Mouse (Mus musculus): ENCODE measurements around the gene Zzz3. TPM values are rescaled to one million over a fixed set of nuclear protein-coding genes. Genes with fewer than 3 reads are reported as not detected.

Gene Zzz3
- polyA plus RNA-seq, 1 experiment: 77.3 TPM

DNA sequence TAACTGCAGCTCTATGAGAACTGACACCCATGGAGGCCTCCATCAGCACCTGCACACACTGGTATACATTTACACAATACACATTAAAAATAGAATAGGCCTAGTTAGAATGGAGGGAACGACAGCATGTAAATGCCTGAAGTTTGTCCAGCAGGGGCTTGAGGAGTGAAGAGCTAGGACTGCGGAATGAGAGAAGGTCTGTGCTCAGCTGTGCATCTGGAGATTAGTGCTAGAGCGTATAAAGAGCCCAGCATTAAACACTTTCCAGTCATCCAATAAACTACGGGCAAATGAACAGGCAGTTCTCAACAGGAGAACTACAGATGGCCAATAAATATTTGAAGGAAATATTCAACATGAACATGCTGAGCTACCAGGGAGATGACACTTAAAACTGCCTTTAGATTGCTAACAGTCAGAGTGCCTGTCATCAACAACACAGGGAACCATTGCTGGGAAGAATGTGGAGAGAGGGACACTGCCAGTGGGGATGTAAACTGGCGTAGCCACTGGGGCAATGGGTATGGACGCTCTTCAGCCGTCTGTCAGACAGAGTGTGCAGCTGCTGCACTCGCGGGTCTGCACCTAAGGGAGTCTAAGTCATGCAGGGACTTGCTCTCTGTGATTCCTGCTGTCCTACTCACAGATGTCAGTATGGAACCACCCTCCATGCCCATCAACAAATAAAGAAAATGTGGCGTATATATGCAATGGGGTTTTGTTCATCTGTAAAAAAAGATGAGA lies 41.7 kb upstream of the Zzz3 start:
- Histone ChIP-seq H3K27ac (ENCODE audit: insufficient read depth, low read length) (no peak overlapping the region), H3K4me3 (ENCODE audit: insufficient read depth, low read length) (no peak overlapping the region), H3K4me1 (ENCODE audit: control insufficient read depth, insufficient read depth, low read length) (peaks cover 4% of the 10 kb centered on the region; the same call in 1 of the 2 replicates)
- no peak for TF ChIP-seq POLR2A (IDR thresholded peaks at IDR 0.05; ENCODE audit: low read depth, low read length)
- TF ChIP-seq CTCF (IDR thresholded peaks at IDR 0.05; ENCODE audit: borderline replicate concordance, insufficient read depth, low read length): no peak

- peaks cover 3% of the 10 kb centered on the region; the same call in 1 of the 2 replicates for H3K4me1 ChIP-seq (ENCODE audit: control insufficient read depth, insufficient read depth, low read length)
- no peak for TF ChIP-seq CTCF (IDR thresholded peaks at IDR 0.05; ENCODE audit: borderline replicate concordance, insufficient read depth, low read length)
- TF ChIP-seq POLR2A (IDR thresholded peaks at IDR 0.05; ENCODE audit: low read depth, low read length): no peak
- no peak overlapping the region for H3K27ac ChIP-seq (ENCODE audit: insufficient read depth, low read length)
- H3K4me3 ChIP-seq (ENCODE audit: insufficient read depth, low read length): no peak overlapping the region
Observed at GRCm38 (mm10) chr3:152355361-152355760, 39.9 kb upstream of the Zzz3 start.

DNA sequence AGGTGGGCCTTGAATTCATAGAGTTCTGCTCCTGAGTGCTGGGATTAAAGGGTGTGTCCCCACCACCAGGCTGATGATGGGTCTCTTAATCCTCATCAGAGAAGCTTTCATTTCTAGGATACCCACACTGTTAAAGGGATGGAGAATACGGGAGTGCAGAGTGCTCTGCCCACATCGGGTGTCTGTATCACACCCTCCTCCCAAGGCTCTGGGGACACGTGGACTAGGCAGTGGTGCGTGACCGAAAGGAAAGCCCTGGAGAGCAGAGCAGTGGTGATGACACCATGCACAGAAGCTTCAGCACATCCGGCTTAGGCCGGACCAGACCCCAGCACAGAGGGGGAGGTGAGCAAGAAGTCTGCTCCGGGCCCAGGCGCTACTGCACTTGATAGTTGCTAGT lies 38.5 kb upstream of the Zzz3 start:
- no peak overlapping the region for H3K4me3 ChIP-seq (ENCODE audit: insufficient read depth, low read length)
- no peak for TF ChIP-seq POLR2A (IDR thresholded peaks at IDR 0.05; ENCODE audit: low read depth, low read length)
- TF ChIP-seq CTCF (IDR thresholded peaks at IDR 0.05; ENCODE audit: borderline replicate concordance, insufficient read depth, low read length): no peak
- H3K4me1 ChIP-seq (ENCODE audit: control insufficient read depth, insufficient read depth, low read length): no peaks in the 10 kb centered on the region
- no peak overlapping the region for H3K27ac ChIP-seq (ENCODE audit: insufficient read depth, low read length)

GRCm38 (mm10) chr3:152359151-152359550 lies 36.1 kb upstream of the Zzz3 start:
- Histone ChIP-seq H3K4me3 (ENCODE audit: insufficient read depth, low read length) (no peak overlapping the region), H3K27ac (ENCODE audit: insufficient read depth, low read length) (no peak overlapping the region), H3K4me1 (ENCODE audit: control insufficient read depth, insufficient read depth, low read length) (no peaks in the 10 kb centered on the region)
- TF ChIP-seq POLR2A (IDR thresholded peaks at IDR 0.05; ENCODE audit: low read depth, low read length) (no peak), CTCF (IDR thresholded peaks at IDR 0.05; ENCODE audit: borderline replicate concordance, insufficient read depth, low read length) (no peak)

GRCm38 (mm10) chr3:152364181-152364580 lies 31.1 kb upstream of the Zzz3 start:
- Histone ChIP-seq H3K27ac (ENCODE audit: insufficient read depth, low read length) (no peak overlapping the region), H3K4me3 (ENCODE audit: insufficient read depth, low read length) (no peak overlapping the region), H3K4me1 (ENCODE audit: control insufficient read depth, insufficient read depth, low read length) (no peaks in the 10 kb centered on the region)
- TF ChIP-seq CTCF (IDR thresholded peaks at IDR 0.05; ENCODE audit: borderline replicate concordance, insufficient read depth, low read length) (no peak), POLR2A (IDR thresholded peaks at IDR 0.05; ENCODE audit: low read depth, low read length) (no peak)

DNA sequence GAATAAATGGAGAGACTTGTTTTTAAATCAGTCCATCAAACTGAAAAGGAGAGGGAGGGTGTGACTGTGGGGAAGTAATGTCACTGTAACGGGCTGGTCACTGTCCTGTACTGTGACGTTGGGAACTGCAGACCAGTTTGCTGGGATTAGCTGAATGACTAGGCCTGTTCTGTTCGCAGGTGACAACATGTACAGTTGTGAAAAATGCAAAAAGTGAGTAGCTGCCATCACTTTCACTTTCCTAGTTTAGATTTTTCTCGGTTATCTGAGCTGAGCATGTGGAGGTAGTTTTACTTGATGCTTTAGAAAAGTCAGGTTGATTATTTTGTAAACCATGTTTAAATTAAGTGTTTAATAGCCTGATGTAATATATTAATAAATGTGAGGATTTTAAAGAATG lies 19.2 kb upstream of the Zzz3 start:
- no peak overlapping the region for H3K4me3 ChIP-seq (ENCODE audit: insufficient read depth, low read length)
- TF ChIP-seq CTCF (IDR thresholded peaks at IDR 0.05; ENCODE audit: borderline replicate concordance, insufficient read depth, low read length) (no peak), POLR2A (IDR thresholded peaks at IDR 0.05; ENCODE audit: low read depth, low read length) (no peak)
- H3K27ac ChIP-seq (ENCODE audit: insufficient read depth, low read length): no peak overlapping the region
- 0 out of 2 replicates have a peak, but pooled peaks cover 1% of the 10 kb centered on the region for H3K4me1 ChIP-seq (ENCODE audit: control insufficient read depth, insufficient read depth, low read length)

DNA sequence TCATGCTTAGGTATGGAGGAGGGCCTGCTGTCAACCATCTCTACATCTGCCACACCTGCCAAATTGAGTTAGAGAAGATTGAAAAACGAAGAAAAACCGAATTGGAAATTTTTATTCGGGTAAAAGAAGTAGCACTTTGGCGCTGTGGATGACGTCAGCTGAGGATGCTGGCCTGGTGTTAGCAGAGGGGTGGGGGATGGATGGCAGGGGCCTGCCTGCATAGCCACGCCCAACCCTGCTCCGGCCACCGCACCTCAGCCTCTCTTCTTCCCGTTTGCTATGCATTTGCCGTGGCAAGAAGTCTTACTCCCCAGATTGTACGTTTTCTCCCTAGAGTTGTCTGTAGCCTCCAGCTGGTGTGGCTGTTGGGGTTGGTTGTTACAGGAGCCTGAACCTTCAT lies 11.2 kb upstream of the Zzz3 start:
- no peak overlapping the region for H3K27ac ChIP-seq (ENCODE audit: insufficient read depth, low read length)
- no peaks in the 10 kb centered on the region for H3K4me1 ChIP-seq (ENCODE audit: control insufficient read depth, insufficient read depth, low read length)
- no peak for TF ChIP-seq POLR2A (IDR thresholded peaks at IDR 0.05; ENCODE audit: low read depth, low read length)
- no peak for TF ChIP-seq CTCF (IDR thresholded peaks at IDR 0.05; ENCODE audit: borderline replicate concordance, insufficient read depth, low read length)
- H3K4me3 ChIP-seq (ENCODE audit: insufficient read depth, low read length): no peak overlapping the region

DNA sequence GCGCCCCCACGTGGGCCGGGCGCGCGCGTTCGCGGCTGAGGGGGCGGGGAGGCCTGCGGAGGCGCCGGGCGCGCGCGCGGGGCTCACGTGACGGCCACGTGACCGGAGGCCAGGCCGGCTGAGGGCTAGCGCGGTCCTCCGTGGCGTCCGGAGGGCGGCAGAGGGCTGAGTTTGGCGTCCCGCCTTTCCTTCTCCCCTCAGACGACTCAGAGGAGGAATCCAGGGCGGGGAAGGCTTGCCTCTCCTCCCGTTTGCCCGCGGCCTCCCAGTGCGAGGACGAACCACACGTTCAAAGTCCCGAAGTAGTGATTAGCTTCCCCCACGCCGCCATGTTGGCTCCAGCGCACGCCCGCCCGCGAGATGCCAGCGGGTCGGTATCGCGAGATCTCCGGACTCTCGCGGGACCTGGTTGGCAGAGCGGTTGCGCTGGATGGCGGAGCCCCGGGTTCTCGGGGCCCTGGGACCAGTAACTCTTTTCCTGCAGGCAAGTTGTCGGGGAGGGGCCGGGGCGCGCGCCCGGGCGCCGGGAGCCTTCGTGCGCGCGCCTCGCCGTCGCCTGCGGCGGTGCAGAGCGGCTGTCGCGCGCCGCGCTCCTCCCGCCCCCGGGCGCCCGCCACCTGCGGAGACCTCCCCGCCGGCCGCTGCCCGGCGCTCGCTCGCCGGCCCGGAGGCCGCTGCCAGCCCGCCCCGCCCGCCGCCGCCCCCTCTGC lies 1.2 kb downstream of the Zzz3 start:
- TF ChIP-seq CTCF (IDR thresholded peaks at IDR 0.05; ENCODE audit: borderline replicate concordance, insufficient read depth, low read length) (no peak), POLR2A (IDR thresholded peaks at IDR 0.05; ENCODE audit: low read depth, low read length) (peak; percentile 85)
- Histone ChIP-seq H3K27ac (ENCODE audit: insufficient read depth, low read length) (peak overlapping the region; percentile 97), H3K4me1 (ENCODE audit: control insufficient read depth, insufficient read depth, low read length) (0 out of 2 replicates have a peak, but pooled peaks cover 6% of the 10 kb centered on the region), H3K4me3 (ENCODE audit: insufficient read depth, low read length) (peak overlapping the region; percentile 81)

GRCm38 (mm10) chr3:152396988-152397314 lies 1.7 kb downstream of the Zzz3 start:
- H3K4me3 ChIP-seq (ENCODE audit: insufficient read depth, low read length): peak overlapping the region; percentile 81
- peak overlapping the region; percentile 54 for H3K27ac ChIP-seq (ENCODE audit: insufficient read depth, low read length)
- TF ChIP-seq CTCF (IDR thresholded peaks at IDR 0.05; ENCODE audit: borderline replicate concordance, insufficient read depth, low read length): no peak
- no peak for TF ChIP-seq POLR2A (IDR thresholded peaks at IDR 0.05; ENCODE audit: low read depth, low read length)
- H3K4me1 ChIP-seq (ENCODE audit: control insufficient read depth, insufficient read depth, low read length): peaks cover 8% of the 10 kb centered on the region; the same call in 1 of the 2 replicates

GRCm38 (mm10) chr3:152397335-152397940 lies 2.2 kb downstream of the Zzz3 start:
- TF ChIP-seq POLR2A (IDR thresholded peaks at IDR 0.05; ENCODE audit: low read depth, low read length) (no peak), CTCF (IDR thresholded peaks at IDR 0.05; ENCODE audit: borderline replicate concordance, insufficient read depth, low read length) (no peak)

More at GRCm38 (mm10) chr3:152397335-152397940, 2.2 kb downstream of the Zzz3 start:
- Histone ChIP-seq H3K4me1 (ENCODE audit: control insufficient read depth, insufficient read depth, low read length) (peaks cover 10% of the 10 kb centered on the region; the same call in 1 of the 2 replicates), H3K4me3 (ENCODE audit: insufficient read depth, low read length) (peak overlapping the region; percentile 81), H3K27ac (ENCODE audit: insufficient read depth, low read length) (peak overlapping the region; percentile 54)
